Mouse (Mus musculus) erythroblast, embryonic 14.5 days (primary cell): ENCODE measurements around the gene Lipk.

Source experiments
- GATA1 ChIP-seq: IDR thresholded peaks from 2 replicates; pipeline ENCODE4 v1.6.1; 2012; ENCODE audit warnings: low read length, inconsistent platforms, mixed read lengths
- TAL1 ChIP-seq: IDR thresholded peaks from 3 replicates; pipeline ENCODE4 v1.6.1; 2012; ENCODE audit warnings: low read length, inconsistent platforms, mixed read lengths

GRCm38 (mm10) chr19:34074239-34074638, 66.1 kb downstream of the Lipk start:
- TF ChIP-seq TAL1: no peak
- TF ChIP-seq GATA1: no peak
